Mouse (Mus musculus) embryonic facial prominence, embryonic 11.5 days (tissue): Measurements from ENCODE around the gene Uggt1. TPM values are rescaled to one million over a fixed set of nuclear protein-coding genes. Genes with fewer than 3 reads are reported as not detected.
A peak's percentile ranks its signal among the peaks of the same experiment; 100 is the strongest.

ENCODE experiments used
- ATAC-seq: fragments of 200-750 bp; cut with Nextera tagmentation; replicated peaks from 2 replicates; pipeline ENCODE4 v1.8.0; 2017; ENCODE audit warnings: low read depth; ENCODE audit not compliant: insufficient number of reproducible peaks, low FRiP score, low TSS enrichment
- DNase-seq: peaks from one replicate; pipeline ENCODE4 v3.0.0-alpha.2; 2015; ENCODE audit warnings: low spot score
- H3K27ac ChIP-seq: fragments of 300-500 bp; sonication (generic); replicated peaks from 2 replicates; pipeline ENCODE4 v1.5.1; 2014; ENCODE audit warnings: mild to moderate bottlenecking, low read depth, low read length, control low read depth
- H3K27me3 ChIP-seq: fragments of 300-500 bp; sonication (generic); 2 replicates; pipeline ENCODE4 v1.6.1; 2014; ENCODE audit warnings: mild to moderate bottlenecking, low read length, moderate library complexity, mixed read lengths; ENCODE audit not compliant: control insufficient read depth, insufficient read depth
- H3K36me3 ChIP-seq: fragments of 300-500 bp; sonication (generic); replicated peaks from 2 replicates; pipeline ENCODE4 v1.6.1; 2014; ENCODE audit warnings: low read depth, mild to moderate bottlenecking, low read length, moderate library complexity, mixed read lengths; ENCODE audit not compliant: control insufficient read depth, insufficient read depth
- H3K4me1 ChIP-seq: fragments of 300-500 bp; sonication (generic); 2 replicates; pipeline ENCODE4 v1.6.1; 2014; ENCODE audit warnings: low read length, mixed read lengths; ENCODE audit not compliant: control insufficient read depth, insufficient read depth
- H3K4me2 ChIP-seq: fragments of 300-500 bp; sonication (generic); 2 replicates; pipeline ENCODE4 v1.6.1; 2014; ENCODE audit warnings: low read depth, mild to moderate bottlenecking, control low read depth, low read length, moderate library complexity
- H3K4me3 ChIP-seq: fragments of 300-500 bp; sonication (generic); 2 replicates; pipeline ENCODE4 v1.5.1; 2014; ENCODE audit warnings: low read depth, low read length, control low read depth
- H3K9ac ChIP-seq: fragments of 300-500 bp; sonication (generic); replicated peaks from 2 replicates; pipeline ENCODE4 v1.6.1; 2014; ENCODE audit warnings: mild to moderate bottlenecking, control low read depth, low read length
- H3K9me3 ChIP-seq: fragments of 300-500 bp; sonication (generic); replicated peaks from 2 replicates; pipeline ENCODE4 v1.6.1; 2016; ENCODE audit warnings: mild to moderate bottlenecking, low read length, inconsistent platforms, mixed read lengths; ENCODE audit not compliant: control insufficient read depth
- WGBS: fragments of 180-500 bp; shearing (Covaris S2); extraction: QIAGEN DNeasy Blood & Tissue Kit; methylation state at CpG from one replicate; pipeline ENCODE4 v1.1.7; 2014; 5-methylcytosine and 5-hydroxymethylcytosine counted together
- polyA plus RNA-seq: library from polyadenylated mRNA; unstranded; fragments of >200 nt; fragmentation: Nextera tagmentation; extraction: Ambion mirVana; gene quantifications from 2 replicates; pipeline ENCODE4 v1.2.1, GENCODE M21; 2014

Gene Uggt1
- 67.3 and 67.8 TPM in 2 replicates for polyA plus RNA-seq

DNA sequence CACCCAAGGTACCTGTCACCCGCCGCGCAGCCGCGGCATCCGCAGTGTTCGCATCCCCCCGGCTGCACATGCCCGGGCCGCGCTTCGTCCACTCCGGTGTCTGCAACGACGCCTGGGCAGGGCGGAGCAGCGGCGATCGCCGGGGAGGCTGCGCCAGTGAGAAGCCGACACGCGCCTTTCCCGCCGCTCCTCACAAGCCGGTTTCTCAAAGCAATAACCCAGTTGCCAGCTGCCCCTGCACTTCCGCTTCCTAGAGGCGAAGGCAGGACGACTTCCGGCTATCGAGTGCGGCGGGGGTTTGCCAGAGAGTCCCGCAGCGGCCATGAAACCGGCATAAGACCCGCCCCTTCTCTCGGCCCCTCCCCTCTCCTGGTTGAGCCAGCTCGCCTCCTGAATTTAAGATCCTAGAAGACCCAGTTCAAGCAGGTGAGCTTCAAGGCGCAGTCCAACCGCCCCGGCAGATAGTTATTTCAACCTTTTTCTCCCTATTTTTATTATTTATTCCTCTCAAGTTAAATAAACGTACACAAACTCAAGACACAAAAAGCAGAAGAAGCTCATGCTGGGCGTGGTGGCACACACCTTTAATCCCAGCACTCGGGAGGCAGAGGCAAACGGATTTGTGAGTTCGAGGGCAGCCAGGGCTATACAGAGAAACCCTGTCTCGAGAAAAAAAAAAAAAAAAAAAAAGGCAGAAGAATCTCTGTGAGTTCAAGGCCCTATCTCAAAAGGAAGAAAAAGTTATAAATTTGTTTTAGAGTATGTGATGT, at the start of gene Uggt1:
Uggt1 (minus strand) TSS at position 663 of the 770 bp plus-strand sequence.
- ATAC-seq (peak; percentile 96), DNase-seq (peak; percentile 97)
- H3K36me3 ChIP-seq = no peaks in the 10 kb centered on the region
- H3K4me2 ChIP-seq = peak within 1 kb of the TSS; percentile 50
- H3K27ac ChIP-seq = peak within 1 kb of the TSS; percentile 39; the same call in 1 of the 2 replicates
- 1% methylated on average over 49 of the region's 49 CpGs for WGBS
- H3K9me3 ChIP-seq = no peaks in the 10 kb centered on the region
- no peaks in the 10 kb centered on the region for H3K4me1 ChIP-seq
- no peaks in the 10 kb centered on the region for H3K27me3 ChIP-seq
- H3K9ac ChIP-seq = peak within 1 kb of the TSS; percentile 79
- H3K4me3 ChIP-seq = peak within 1 kb of the TSS; percentile 87

GRCm38 (mm10) chr1:36293470-36293869, 49.0 kb upstream of the Uggt1 start:
- Histone ChIP-seq H3K27ac (no peak overlapping the region), H3K36me3 (no peaks in the 10 kb centered on the region), H3K4me2 (no peak overlapping the region), H3K9me3 (no peaks in the 10 kb centered on the region), H3K4me1 (no peaks in the 10 kb centered on the region), H3K9ac (no peak overlapping the region), H3K27me3 (no peaks in the 10 kb centered on the region), H3K4me3 (no peak overlapping the region)
- no peak for DNase-seq
- 92% methylated on average over 8 of the region's 8 CpGs for WGBS
- ATAC-seq = no peak

GRCm38 (mm10) chr1:36281849-36282248, 37.3 kb upstream of the Uggt1 start:
- H3K4me2 ChIP-seq = no peak overlapping the region
- no peaks in the 10 kb centered on the region for H3K9me3 ChIP-seq
- no peaks in the 10 kb centered on the region for H3K4me1 ChIP-seq
- ATAC-seq (no peak), DNase-seq (no peak)
- no peaks in the 10 kb centered on the region for H3K27me3 ChIP-seq
- H3K36me3 ChIP-seq = no peaks in the 10 kb centered on the region
- no peak overlapping the region for H3K27ac ChIP-seq
- H3K9ac ChIP-seq = no peak overlapping the region
- H3K4me3 ChIP-seq = no peak overlapping the region
- 88% methylated on average over 6 of the region's 6 CpGs for WGBS

GRCm38 (mm10) chr1:36280938-36281337, 36.4 kb upstream of the Uggt1 start:
- H3K36me3 ChIP-seq = no peaks in the 10 kb centered on the region
- no peak overlapping the region for H3K4me3 ChIP-seq
- WGBS = 87% methylated on average over 3 of the region's 3 CpGs
- no peak overlapping the region for H3K9ac ChIP-seq
- H3K9me3 ChIP-seq = no peaks in the 10 kb centered on the region
- H3K27me3 ChIP-seq = no peaks in the 10 kb centered on the region
- DNase-seq = no peak
- H3K4me2 ChIP-seq = no peak overlapping the region
- no peaks in the 10 kb centered on the region for H3K4me1 ChIP-seq
- H3K27ac ChIP-seq = no peak overlapping the region
- no peak for ATAC-seq

DNA sequence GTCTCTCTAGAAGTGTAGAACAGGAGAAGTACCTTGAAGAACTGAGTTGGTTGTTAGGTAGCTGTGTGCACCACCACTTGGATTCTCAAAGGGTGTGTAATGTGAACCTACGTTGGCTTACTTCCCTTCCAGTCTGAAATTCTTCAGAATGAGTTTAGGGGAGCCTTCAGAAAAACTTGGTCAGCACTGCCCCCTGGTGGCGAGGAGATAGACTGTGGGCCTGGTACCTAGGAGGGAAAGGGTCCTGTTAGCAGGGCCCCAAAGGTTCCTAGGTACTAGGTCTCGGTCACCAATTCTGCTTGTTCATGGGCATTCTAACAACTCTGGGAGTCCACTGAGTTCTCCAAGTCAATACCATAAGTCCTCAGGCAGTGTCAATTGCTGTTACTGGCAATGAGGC, 34.7 kb upstream of the Uggt1 start:
- peak; percentile 37; the same call in 1 of the 2 replicates for ATAC-seq
- DNase-seq = peak; percentile 87
- H3K36me3 ChIP-seq = no peaks in the 10 kb centered on the region
- H3K9me3 ChIP-seq = no peaks in the 10 kb centered on the region
- no peaks in the 10 kb centered on the region for H3K4me1 ChIP-seq
- H3K27me3 ChIP-seq = no peaks in the 10 kb centered on the region
- H3K4me2 ChIP-seq = no peak overlapping the region
- WGBS = 21% methylated on average over 3 of the region's 3 CpGs
- no peak overlapping the region for H3K4me3 ChIP-seq
- H3K27ac ChIP-seq = no peak overlapping the region
- no peak overlapping the region for H3K9ac ChIP-seq

DNA sequence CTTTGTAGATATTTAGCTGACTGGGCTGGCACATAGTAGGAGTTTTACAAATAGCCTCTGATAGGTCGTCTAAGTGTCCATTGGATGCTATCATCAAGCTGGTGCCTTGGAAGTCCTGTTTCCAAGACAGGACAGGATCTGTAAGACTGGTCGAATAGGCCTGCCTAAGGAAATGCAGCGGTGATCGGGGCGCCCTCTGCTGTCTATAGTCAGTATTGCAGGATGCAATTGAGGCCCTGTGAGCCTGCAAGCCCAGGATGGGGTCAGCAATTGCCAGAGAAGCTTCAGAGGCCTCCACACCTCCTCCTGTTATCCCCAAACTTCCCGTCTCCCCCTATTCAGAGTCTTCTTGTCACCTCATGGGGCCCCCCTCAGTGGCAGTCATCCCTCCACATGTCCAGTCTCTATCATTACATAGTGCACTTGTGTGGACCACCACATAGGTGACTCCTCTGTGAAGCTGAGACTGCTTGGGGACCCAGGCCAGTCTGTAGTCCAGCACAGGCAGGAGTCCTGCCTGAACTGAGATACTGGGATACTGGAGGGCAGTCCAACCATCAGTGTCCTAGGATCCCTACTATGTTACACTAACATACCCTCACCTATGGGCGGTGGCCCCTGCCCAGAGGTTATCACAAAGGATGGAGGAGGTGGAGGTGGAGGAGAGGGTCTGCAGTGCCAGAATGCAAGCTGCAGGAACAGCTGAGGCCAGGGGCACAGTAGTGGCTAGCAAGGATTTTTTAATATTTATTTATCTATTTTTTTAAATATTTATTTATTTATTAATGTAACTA, 32.9 kb upstream of the Uggt1 start:
- Histone ChIP-seq H3K27me3 (no peaks in the 10 kb centered on the region), H3K4me1 (peaks cover 6% of the 10 kb centered on the region), H3K27ac (no peak overlapping the region), H3K4me2 (no peak overlapping the region), H3K9ac (no peak overlapping the region), H3K9me3 (no peaks in the 10 kb centered on the region), H3K36me3 (no peaks in the 10 kb centered on the region), H3K4me3 (no peak overlapping the region)
- ATAC-seq (no peak), DNase-seq (peak; percentile 85)
- 18% methylated on average over 7 of the region's 7 CpGs for WGBS

GRCm38 (mm10) chr1:36275635-36276389, 31.3 kb upstream of the Uggt1 start:
- WGBS = 82% methylated on average over 13 of the region's 13 CpGs
- no peaks in the 10 kb centered on the region for H3K36me3 ChIP-seq

More at GRCm38 (mm10) chr1:36275635-36276389, 31.3 kb upstream of the Uggt1 start:
- Histone ChIP-seq H3K4me1 (peaks cover 6% of the 10 kb centered on the region), H3K9me3 (no peaks in the 10 kb centered on the region), H3K4me2 (no peak overlapping the region), H3K27ac (no peak overlapping the region), H3K9ac (no peak overlapping the region), H3K27me3 (no peaks in the 10 kb centered on the region), H3K4me3 (no peak overlapping the region)
- DNase-seq (no peak), ATAC-seq (no peak)
